Mouse (Mus musculus) heart, postnatal 4 days (tissue): ENCODE measurements around the gene Hecw2. TPM values are rescaled to one million over a fixed set of nuclear protein-coding genes. Genes with fewer than 3 reads are reported as not detected.

Experiments
- DNase-seq: peaks from one replicate; pipeline ENCODE4 v3.0.0; 2021
- total RNA-seq, 2 experiments: library from RNA; stranded (reverse); gene quantifications; 2 replicates each; pipeline ENCODE4 v1.2.3; 2021

Hecw2 gene
- total RNA-seq, 2 experiments from 2014 or later, result 14.5 to 14.6 TPM

- DNase-seq, result no peak
These were observed 305.2 kb downstream of the Hecw2 start for GRCm38 (mm10) chr1:53889806-53890205.

GRCm38 (mm10) chr1:53882480-53882879 lies 312.5 kb downstream of the Hecw2 start:
- DNase-seq, result no peak

GRCm38 (mm10) chr1:53875919-53876318 lies 319.0 kb downstream of the Hecw2 start:
- DNase-seq, result no peak

DNA sequence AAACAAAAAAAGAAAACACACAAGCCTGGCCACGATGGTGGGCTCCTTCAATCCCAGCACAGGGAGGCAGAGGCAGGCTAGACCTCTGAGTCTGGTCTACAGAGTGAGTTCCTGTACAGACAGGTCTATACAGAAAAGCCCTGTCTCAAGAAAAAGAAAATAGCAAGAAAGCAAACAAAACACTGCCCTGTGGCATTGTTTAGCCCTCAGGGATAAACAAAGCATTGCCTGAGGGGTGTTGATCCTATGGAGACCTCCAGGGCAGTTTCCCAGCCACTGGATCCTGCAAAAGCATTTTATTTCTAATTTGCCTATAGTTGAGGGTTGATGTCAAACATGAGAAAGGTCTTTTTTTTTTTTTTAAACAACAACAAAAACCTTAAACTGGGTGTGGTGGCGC lies 327.7 kb downstream of the Hecw2 start:
- no peak for DNase-seq

DNA sequence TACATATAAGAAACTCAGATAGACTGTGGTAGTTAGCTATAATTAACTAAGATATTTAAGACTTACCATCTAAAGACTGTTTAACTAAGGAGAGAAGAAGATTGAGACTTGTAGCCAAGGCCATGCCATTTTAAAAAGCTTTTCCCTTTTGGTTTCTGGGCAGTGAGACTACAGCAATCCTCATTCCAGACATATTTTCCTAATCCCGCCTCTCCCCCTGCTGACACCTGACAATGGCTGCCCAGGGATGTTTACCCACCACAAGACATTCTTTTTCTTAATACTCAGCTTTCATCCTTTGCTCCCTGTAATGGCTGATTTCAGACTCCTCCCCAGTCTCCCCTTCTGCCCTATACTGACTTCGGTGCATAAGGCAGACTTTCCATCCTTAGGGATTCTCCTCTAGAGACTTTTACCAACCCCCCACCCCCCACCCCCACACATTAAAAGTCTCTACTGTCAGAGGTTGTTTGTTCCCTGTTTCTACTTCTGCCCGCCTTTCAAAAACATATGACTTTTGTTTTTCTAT lies 328.5 kb downstream of the Hecw2 start:
- no peak for DNase-seq

- no peak for DNase-seq
These were observed 330.9 kb downstream of the Hecw2 start for GRCm38 (mm10) chr1:53864046-53864445.

DNA sequence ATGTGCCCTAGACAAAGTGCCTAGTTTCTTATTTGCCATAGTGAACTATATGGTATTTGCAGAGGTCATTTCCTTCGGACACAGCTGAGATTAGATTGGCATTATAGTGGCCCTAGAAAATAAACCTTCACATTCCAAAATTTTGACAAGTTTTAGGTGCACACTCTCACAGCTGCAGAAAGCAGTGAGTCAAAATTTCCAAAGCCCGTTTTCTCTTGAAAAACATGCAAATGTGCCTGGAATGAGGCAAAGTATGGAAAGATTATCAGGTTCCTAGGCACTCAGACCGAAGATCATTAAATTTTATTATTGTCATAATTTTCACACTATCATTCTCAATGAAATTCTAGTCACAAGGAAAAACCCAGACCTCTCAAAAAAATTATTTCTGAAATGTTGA lies 334.4 kb downstream of the Hecw2 start:
- no peak for DNase-seq

GRCm38 (mm10) chr1:53859175-53859574 lies 335.8 kb downstream of the Hecw2 start:
- no peak for DNase-seq

DNA sequence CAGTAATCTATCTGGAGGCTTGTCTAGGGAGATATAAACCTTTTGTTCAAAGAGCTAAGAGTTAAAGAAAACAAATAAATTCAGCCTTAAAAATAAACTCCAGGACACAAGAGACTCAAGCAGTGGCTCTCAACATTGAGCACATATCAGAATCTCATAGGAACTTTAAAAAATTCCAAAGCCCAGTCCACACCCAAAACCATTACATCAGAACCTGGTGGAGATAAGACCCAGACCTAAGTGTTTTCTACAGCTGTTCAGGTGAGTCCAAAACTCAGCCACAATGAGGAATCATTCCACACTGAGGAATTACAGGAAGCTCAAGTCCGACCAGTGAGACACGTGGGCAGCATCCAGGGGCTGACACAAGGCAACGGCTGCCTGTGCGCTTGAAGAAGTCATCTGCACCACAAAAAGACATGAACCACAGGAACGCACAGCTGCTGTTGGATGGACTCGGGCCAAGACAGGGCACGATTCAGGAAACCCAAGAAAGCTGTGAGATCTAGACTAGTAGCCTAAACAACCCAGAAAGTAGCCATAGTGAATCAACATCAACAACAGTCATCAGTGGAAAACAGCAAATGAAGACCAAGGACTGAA lies 338.4 kb downstream of the Hecw2 start:
- no peak for DNase-seq

DNA sequence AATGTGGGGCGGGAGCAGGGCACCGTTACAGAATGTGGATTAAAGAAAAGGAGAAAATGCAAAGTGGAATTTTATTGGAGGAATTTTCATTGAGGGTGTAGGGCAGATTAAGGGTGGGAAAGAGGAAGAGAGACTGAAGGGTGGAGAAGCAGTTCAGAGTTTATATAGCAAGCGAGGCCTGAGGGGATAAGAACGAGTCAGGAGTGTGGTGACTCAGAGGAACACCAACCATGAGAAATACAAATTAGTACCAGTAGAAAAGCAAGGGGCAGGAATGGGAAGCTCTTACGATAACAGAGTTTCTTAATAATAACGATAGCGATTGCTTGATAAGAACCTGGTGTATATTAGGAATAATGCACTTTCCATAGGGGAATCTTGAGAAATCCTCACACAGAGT lies 339.2 kb downstream of the Hecw2 start:
- no peak for DNase-seq

GRCm38 (mm10) chr1:53852086-53852610 lies 342.8 kb downstream of the Hecw2 start:
- DNase-seq, result no peak

DNA sequence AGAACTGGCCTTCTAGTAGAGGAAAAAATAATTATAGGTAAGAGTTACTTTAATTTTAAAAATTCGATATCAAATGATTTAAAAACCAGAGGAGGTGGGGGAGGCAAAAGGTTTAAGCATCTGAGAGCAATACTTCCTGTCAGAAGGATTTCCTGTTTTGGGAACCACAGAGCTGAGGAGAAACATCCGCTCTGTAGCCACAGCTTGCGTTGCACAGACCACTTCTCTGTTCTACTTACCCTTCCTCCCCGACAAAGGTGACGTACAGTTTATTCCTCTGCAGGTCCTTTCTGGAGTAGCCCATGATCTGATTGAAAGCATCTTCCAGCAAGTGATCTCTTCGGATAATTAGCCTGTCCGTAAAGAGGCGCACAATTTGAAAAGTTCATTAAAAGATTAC lies 343.6 kb downstream of the Hecw2 start:
- peak; percentile 19 for DNase-seq

DNA sequence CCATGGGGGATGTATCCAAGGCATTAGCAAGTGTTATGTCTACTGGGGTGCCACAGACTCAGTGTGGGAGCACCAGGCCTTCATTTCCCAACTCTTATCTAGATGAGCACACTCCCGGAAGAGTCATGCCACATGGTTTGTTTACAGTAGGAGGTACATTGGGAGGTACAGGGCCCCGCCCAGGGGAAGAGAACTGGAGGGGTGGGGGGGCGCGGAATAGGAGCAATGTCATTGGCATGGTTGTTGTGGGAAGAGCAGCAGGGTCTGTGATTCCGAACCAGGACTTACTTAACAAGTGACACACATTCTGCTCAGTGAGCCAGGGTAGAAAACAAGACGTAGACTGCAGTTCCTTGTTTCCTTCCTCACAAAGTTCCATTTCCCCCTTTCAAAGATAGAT lies 344.1 kb downstream of the Hecw2 start:
- peak; percentile 14 for DNase-seq

- no peak for DNase-seq
These were observed 348.2 kb downstream of the Hecw2 start for GRCm38 (mm10) chr1:53846665-53847237.

DNA sequence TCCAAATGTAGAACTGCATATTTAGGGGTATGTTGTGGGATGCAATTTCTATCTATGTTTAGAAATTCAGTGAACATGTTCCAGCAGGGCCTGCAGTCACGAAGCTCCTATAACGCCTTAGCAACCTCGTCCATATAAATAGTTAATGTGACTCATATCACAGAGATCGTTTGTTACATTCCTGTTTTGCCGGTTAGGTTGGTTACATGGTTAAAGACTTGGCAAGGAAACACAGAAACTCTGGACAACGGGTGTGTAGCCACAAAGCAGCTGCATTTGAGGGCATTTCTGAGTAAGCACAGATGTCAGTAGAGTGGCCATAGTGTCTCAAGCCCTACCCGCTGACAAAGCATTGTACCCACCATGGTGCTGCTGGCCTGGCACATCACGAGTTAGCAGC lies 349.1 kb downstream of the Hecw2 start:
- no peak for DNase-seq

DNA sequence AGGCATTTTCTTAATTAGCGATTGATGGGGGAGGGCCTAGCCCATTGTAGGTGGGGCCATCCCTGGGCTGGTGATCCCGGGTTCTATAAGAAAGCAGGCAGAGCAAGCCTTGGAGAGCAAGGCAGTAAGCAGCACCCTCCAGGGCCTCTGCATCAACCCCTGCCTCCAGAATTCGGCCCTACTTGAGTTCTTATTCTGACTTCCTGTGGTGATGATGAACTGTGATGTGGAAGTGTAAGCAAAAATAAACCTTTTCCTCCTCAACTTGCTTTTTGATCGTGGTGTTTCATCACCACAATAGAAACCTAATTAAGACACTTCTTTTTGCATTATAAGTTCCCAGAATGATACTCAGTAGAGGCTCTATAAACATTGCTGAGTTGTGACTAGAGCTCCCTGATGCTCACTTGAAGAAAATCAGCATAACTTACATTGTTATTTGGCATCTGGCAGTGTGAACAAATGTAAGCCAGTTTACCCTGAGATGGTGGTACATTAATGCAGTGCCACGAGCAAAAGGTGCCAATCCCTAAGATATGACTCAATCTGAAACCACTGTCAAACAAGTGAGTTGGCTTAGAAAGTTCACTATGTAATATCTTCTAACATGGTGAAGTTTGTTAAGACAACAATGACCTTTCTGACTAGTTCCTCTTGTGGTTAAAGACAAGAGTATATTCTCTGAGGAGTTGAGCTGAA lies 349.9 kb downstream of the Hecw2 start:
- no peak for DNase-seq

GRCm38 (mm10) chr1:53844122-53844913 lies 350.6 kb downstream of the Hecw2 start:
- no peak for DNase-seq

DNA sequence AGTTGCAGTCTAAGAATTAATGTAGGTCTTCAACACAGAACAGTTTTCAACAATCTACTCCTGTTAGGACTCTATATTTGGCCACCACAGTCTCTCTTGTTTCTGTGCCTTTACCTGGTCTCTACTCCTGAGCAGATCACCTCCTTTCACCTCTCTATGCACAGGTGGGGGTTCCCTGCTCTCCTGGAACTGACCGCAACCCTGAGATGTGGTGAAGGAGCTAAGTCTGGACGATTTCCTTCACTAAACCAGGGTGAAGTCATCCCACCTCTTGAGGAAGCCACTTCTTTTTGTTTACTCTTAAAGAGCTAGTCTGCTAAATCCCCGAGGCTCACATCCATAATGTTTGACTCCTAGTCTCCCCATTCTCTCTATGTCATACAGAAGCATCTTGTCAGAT lies 351.9 kb downstream of the Hecw2 start:
- DNase-seq, result no peak

GRCm38 (mm10) chr1:53841080-53841479 lies 353.9 kb downstream of the Hecw2 start:
- no peak for DNase-seq

DNA sequence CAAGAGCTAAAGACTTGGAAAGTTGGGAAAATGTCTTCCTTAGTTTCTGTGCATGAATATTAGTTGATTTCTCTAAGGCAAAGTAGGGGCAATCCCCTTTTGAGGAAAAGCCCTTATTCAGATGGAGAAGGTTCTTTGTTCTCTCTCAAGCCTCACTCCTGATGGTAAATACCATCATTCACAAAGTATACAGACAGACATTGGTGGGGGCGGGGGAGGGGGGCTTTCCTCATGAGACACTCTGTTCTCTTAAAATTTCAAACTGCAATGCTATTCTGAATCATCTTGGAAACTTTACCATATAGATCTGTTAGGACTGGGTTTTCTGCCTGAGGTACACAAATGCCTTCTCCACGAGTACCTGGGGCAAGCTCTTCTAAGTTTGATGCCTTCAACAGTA lies 355.6 kb downstream of the Hecw2 start:
- DNase-seq, result no peak

- no peak for DNase-seq
These were observed 356.6 kb downstream of the Hecw2 start for GRCm38 (mm10) chr1:53838182-53838859.

DNA sequence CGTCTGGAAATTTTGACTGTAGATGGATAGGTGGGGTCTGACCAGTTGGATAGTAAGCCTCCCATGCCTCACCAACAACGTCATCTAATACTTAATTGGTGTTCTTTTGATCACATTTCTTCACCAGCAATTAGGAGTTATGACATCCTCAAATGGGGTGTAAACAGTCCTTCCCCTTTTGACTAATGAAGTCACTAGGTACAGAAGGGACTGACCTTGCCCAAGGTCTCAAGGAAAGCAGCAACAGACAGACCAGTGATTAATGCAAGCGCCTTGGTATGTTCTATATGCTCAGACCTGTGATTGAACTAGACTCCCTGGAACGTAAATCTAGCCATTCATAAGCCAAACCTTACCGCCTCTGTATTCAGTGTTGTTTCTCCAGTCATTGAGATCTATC lies 364.7 kb downstream of the Hecw2 start:
- no peak for DNase-seq
